Mouse (Mus musculus): ENCODE data around the gene Pofut1.
"Not testable (repeated sequence)": the region's sequence is repeated elsewhere in the genome, so short reads cannot be mapped to it uniquely, and the experiment has no call there.

DNA sequence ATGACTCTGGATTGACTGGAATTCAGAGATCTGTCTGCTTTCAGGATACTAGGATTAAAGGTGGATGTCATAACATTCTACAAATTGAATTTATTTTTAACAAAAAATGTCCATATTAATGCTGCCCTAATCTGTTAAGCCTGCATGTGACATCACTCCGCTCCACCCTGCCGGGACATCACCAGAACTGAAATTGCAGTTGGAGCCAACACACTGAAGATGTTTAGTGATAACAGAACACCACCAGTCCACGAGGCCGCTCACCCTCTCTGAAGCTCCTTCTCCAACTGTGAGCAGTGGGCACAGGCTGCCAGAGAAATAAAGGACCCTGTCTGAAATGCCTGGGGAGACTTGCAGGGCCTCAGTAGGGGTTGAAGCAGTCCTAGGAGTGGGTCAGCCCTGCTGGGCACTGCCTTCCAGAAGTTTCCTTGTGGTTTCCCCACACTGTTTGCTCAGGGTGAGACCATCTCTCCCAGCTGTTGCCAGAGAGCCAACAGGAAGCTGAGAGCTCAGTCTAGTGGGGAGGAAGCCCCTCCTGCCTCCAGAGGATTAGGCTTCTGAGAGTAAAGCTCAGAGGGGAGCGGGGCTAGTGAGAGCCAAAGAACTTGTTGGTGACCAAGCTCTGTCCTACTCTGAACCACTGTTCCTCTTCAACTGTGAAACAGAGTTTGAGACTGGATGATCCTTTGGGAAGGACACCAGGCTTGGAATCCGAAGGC, 33.0 kb downstream of the Pofut1 start:
- TF ChIP-seq CTCF (IDR thresholded peaks at IDR 0.05; ENCODE audit: low read depth, low read length); POLR2A (IDR thresholded peaks at IDR 0.05; ENCODE audit: borderline replicate concordance, low read depth, low read length): not testable (repeated sequence)

Data from bone marrow macrophage, adult 2 months (primary cell).